Mouse (Mus musculus): ENCODE data around the gene Tarm1.

Gene Tarm1

GRCm38 (mm10) chr7:3440526-3440925 is 61.9 kb downstream of the Tarm1 start:
- no peak for DNase-seq (ENCODE audit: low spot score)

GRCm38 (mm10) chr7:3439984-3440383 is 62.4 kb downstream of the Tarm1 start:
- DNase-seq (ENCODE audit: low spot score) = no peak

- DNase-seq (ENCODE audit: low spot score) = no peak
Measured at GRCm38 (mm10) chr7:3437941-3438340, 64.5 kb downstream of the Tarm1 start.

All from left cerebral cortex, adult 11 months (tissue).